Mouse (Mus musculus): ENCODE data around the gene Ankmy1.

Gene Ankmy1

DNA sequence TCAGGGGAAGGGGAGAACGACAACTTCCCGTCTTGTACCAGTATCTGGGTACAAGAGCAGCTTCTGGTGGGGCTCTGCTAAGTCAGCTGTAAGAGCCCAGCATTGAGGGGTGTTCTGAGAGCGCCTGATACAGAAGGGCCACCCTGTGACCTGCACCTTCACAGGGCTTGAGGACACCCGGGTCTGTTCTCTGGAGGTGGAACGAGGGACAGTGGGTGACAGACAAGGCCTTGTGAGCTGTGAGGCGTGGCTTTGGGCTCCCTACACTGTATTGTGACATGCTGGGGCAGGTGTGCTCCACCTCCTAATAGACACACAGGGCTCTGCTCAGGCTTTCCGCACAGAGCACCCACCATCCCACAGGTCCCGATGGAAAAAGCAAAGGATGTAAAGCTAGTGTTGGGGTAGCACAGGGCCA lies 9.0 kb upstream of the Ankmy1 start:
- DNase-seq (ENCODE audit: low spot score in 2 of 2) = no peak

DNA sequence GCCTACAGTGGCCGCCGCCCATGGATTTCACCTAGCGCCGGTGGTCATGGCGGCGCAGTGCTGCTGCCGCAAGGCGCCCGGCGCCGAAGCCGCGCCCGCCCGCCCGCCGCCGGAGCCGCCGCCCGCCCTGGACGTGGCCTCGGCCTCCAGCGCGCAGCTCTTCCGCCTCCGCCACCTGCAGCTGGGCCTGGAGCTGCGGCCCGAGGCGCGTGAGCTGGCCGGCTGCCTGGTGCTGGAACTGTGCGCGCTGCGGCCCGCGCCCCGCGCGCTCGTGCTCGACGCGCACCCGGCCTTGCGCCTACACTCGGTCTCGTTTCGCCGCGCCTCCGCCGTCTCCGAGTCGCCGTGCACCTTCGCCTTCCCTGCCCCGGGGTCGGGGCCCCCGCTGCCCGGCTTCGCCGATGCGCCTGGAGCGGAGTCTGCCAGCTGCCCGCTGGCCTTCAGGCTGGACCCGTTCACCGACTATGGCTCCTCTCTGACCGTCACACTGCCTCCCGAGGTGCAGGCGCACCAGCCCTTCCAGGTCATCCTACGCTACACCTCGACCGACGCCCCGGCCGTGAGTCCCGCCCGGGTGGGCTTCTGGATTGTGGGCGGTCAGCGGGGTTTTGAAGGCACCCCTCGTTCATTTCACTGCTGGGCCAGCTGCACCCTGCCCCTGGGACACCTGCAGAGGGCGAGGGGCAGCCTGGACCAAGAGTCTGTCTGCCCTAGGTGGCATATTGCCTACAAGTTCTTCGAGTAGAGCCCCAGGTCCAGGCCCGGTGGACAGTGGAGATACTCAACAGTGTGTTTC lies 8.4 kb upstream of the Ankmy1 start:
- peak; percentile 71 to 74 for DNase-seq (ENCODE audit: low spot score in 2 of 2)

DNA sequence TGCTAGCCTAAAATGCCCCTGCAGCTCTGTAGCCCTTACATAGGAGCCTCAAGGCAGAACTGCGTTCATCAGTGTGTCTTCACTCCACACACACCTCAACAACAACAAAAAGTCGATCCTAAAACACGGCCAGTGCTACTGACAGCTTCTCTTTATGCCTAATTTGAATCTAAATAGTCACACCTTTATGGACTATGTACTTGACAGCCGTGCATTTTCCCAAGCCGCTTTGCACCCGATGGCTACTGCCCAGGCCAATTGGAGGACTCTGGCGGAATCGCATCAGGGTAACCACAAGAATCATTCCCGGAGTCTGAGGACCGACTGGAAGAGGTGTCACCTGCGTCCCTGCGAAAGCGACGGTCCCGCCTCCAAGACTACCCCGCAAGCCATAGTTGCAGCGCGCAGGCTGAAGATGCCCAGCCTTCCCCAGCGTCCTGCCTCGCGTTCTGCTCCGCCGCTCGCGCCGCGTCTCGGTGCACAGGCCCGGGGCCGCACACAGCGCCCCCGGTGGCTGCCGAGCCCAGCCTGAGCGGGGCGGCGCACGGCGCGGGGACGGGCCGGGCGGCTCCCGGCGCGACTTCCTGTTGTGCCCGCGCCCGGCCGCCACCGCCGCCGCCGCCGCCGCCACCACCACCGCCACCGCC lies 7.7 kb upstream of the Ankmy1 start, which contains the start of gene Rnpepl1:
TSS of gene Rnpepl1 (plus strand) at position 545 of the 647 bp plus-strand sequence.
- peak; percentile 72 to 75 for DNase-seq (ENCODE audit: low spot score in 2 of 2)

DNA sequence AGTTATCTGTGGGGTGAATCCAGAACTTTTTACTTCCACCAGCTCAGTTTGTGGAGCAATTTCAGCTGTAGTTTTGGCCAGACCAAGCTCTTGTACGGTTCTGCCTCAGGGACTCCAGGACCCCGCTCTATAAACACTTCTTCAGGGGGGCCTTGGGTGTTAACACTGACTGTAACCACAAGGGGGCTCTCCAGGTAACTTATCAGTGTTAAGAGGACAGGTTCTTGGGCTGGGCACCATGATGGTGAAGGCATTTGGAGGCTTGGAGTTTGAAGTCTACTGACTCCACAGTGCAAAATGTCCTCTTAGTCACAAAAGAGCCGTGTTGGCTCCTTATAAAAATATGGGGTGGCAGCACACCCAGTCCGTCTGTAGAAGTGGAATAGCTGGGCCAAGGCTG lies 6.4 kb upstream of the Ankmy1 start:
- DNase-seq (ENCODE audit: low spot score in 2 of 2) = no peak

DNA sequence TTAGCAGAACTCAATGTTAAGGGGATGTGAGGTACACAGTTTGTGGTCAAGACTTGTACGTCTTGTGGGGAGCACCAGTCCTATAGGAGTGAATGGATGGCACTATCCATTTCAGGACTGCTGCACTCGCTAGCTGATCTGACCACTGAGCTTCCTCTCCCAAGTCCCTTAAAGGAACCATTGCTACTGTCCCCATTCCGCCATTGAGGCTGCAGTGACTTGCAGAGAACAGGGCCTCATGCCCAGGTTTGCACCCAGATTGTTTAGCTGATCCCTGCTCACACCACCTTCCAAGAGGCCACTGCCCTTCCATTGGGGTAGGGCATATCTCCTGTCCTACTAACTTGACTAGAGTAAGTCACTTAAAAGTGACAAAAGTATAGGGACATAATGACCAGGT lies 6.0 kb upstream of the Ankmy1 start:
- DNase-seq (ENCODE audit: low spot score in 2 of 2) = no peak

DNA sequence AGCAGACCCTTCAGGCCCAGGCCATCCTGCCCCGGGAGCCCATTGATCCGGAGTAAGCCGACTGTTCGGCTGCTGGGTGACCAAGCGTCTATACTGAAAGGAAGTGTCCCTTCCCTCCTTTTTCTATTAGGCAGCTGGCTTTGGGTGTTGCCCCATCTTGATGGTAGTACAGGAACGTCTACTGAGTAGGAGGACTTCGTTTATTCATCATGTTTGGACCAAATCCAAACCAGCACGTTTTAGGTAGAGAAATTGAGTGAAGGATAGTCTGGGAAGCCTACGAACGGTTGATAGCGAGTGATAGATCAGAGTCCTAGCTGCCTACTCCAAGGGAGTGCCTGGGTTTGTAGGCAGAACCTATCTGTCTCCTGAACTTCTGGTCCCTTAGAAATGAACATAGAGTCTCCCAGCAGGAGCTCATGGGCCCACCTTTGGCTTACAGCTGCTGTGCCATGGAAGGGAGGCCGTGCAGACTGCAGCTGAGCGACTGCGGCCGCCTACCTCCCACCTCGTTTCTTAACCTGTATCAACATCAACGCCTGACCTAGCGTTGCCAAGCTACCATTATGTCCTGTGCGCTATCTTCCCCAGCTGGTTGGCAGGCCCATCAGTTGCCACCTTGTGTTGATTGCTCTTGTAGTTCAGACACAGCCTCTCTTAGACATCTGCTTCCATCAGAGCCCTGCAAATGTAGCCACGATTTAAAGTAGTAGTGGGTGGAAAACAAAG lies 5.1 kb upstream of the Ankmy1 start:
- DNase-seq (ENCODE audit: low spot score in 2 of 2) = no peak

DNA sequence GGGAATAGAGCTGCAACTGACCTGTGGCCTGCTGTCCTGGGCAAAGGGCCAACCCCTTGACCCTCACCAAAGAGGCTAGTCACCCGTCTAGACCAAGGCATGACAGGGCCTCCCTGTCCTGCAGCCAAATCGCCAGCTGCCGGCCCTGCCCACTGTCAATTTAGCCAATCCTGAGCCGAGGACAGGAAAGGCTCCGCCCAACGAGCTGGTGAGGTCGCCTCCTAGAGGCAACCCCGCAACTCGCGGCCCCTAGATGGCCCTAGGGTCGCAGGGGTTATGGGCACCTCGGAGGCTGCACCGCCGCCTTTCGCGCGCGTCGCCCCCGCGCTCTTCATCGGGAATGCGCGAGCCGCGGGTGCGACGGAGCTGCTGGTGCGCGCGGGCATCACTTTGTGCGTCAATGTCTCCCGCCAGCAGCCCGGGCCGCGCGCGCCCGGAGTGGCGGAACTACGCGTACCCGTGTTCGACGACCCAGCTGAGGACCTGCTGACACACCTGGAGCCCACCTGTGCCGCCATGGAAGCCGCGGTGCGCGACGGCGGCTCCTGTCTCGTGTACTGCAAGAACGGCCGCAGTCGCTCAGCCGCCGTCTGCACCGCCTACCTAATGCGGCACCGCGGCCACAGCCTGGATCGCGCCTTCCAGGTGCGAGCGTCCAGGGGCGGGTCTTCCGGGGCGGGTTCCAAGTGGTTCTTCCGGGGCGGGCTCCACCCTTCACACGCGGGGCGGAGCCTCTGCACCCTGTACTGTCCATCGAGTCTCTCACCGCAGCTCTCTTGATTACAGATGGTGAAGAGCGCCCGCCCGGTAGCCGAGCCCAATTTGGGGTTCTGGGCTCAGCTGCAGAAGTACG lies 4.3 kb upstream of the Ankmy1 start, which contains the start of gene Dusp28:
TSS of gene Dusp28 (plus strand) at position 203 of the 853 bp plus-strand sequence.
- DNase-seq (ENCODE audit: low spot score in 2 of 2) = peak; percentile 79 to 82

DNA sequence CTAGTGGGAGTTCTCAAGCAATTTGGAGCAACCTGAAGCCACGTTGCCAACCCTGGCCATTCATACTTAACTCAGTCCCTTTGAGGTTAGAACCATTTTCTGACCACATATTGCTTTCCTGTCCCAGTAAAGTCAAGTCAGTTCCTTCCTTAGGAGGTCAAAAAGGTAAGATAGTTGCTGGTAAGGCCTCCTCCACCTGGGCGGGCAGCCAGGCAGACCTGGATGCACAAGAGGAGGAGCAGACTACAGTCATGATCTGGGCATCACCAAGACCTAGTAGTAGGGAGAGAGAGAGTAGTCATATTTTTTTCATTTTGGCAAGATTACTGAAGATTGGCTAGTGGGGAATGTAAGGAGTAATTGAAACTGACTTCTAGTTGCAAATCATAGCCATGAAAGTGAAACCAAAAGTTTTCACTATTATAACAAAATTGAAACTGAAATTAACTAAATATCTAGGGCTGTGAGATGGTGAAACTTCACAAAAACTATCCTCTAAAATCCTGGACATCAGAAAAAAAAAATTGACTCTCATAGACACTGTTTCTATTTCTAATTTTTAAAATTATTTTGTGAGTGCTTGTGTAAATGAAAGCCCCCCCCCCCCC lies 3.1 kb upstream of the Ankmy1 start:
- no peak for DNase-seq (ENCODE audit: low spot score in 2 of 2)

DNA sequence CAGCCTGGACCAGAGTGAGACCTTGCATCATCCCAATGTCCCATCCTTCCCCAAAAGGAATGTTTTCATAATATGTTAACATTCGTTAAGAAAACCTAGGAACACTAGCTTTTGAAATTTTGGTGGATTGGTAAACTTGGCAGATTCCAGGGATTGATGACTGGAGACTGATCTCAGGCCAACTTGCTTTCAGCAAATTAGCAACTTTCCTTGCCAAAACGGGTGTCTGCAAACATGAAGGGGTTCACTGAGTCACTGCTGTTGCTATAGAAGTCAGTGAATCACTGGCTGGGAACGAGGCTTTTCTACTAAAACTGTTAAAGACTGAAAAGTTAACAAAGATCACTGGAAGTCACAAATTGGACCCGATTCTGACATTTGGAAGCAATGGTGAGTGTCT lies 921 bp upstream of the Ankmy1 start:
- DNase-seq (ENCODE audit: low spot score in 2 of 2) = peak in 1 of 2 experiments; percentile 40

DNA sequence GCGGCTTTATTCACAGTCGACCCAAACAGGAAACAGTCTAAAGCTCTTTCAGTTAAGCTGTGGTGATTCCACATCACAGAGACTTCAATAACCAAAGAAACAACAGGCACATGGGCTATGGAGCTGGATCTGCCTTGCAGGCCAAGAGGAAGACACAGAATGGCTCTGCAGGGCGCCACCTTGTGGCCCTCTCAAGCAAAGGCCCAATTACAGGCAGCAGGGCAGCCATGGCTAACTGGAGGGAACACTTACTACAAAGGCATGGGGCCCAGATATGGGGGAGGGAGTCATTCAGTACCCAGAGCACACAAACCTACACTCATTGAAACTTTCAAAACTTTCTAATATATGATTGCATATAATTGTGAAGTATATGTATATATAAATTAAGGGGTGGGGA lies 7.6 kb downstream of the Ankmy1 start:
- DNase-seq (ENCODE audit: low spot score in 2 of 2) = peak; percentile 86 to 88

DNA sequence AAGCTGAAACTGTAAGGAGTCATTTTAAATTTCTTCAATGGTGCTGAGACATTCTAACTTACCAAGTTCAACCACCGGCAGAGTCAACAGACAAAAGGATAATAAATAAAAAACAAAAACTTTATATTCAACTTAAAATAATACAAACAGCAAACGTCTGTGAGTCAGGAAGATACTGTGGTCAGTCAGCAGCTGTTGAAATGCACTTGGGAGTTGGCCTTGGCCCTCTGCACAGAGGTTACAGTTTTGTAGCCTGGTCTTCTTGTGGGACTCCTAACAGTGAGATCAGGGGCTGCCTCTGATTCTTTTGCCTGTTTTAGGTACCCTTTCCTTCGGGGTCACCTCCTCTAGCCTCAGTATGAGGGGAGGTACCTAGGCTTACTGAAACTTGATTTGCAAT lies 8.8 kb downstream of the Ankmy1 start:
- no peak for DNase-seq (ENCODE audit: low spot score in 2 of 2)

DNA sequence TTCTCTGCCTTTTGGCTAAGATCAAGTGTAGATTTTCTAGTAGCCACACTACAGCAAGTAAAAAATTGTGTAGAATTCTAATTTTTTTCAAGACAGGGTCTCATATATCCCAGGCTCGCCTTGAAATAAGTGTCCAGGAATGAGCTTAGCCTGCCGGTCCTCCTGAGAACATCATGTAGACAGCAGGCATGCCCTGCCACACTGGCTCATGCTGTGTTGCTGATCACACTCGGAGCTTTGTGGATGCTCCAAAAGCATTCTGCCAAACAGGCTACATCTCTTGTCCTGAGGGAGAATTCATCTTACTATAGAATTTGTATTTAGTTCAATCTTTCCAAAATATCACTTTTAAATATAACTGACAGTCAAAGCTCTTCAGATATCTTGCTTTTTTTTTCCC lies 9.9 kb downstream of the Ankmy1 start:
- no peak for DNase-seq (ENCODE audit: low spot score in 2 of 2)

DNA sequence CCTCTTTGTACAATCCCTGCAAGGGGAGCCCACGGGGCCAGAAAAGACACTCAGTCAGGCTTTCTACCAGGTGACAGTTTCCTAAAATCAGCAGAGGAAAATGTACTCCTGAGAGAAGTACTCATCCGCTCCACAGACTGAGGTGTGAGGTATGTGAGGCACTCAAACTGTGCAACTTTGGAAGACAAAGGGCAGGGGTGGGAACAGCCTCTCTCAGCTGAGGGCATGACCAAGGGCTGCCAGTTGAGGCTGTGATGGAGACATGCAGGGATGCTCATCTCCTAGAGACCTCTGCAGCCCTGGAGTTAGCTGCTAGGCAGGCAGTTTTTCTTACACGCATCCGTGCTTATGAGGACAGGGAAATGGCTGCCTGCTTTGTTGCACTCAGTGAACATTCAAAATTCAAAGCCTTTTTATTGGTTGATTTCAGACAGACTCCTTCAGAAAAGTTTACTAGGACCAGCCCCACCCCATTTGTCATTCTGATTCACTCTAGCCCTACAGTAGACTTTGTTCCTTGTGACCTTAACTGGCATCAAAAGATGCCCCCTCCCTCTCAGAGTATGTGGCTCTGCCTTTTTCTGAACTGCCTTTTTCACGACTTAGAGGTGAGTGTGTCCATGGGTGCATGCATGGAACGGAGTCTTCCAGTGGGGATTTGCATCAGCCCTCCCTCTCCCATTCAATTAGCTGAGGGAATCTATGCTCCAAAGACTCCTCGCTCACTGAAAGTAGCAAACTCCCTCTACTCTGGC lies 13.6 kb downstream of the Ankmy1 start:
- no peak for DNase-seq (ENCODE audit: low spot score in 2 of 2)

DNA sequence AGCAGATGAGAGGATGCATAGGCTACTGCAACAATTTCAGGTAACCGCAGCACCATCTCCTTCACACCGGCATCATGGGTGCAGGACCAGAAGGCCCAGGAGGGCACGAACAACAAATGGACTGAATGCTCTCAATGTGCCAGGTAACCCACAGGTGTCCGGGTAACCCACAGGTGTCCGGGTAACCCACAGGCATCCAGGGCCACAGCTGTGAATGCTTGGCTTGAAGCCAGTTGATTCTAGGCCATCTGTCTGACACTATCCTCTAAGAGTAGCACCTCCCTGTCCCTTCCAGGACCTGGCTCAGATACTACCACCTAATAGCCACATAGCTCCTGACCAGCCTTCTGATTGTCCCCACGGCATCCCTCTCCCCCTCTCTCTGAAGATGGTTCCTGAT lies 20.7 kb downstream of the Ankmy1 start:
- DNase-seq (ENCODE audit: low spot score in 2 of 2) = no peak

DNA sequence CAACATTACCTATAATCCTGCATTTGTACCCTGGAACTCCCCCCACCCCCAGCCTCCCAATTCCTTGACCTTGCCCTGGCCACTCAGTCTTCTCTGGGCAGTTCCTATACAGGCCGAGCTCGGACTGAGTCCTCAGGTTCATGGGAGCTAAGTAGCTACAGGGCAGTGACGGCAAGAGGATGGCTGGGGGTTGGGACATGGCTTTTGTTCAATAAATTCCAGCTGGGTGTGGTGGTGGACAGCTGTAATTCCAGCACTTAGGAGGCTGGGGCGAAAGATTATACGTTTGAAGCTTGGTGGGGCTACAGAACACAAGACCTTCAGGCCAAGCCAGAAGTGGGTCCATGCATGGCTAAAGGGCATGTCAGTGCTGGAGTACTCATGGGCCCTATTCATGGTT lies 22.6 kb downstream of the Ankmy1 start:
- DNase-seq (ENCODE audit: low spot score in 2 of 2) = no peak

DNA sequence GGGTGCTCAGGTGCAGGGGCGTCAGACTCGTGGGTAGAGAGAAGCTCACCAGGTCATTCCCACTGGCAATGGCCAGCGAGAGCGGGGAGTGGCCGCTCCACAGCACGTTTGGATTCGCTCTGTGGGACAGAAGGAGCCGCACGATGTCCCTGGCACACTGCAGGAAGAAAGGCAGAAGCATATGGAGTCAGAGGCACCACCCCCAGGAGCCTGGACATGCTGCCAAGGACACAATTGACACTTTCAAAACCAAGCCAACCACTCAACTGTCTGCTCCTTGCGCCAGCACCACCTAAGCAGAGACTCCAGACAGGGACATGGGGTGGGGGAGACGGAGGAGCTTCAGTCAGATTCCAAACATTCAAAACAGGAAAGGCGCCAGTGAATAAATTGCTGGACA lies 23.4 kb downstream of the Ankmy1 start:
- DNase-seq (ENCODE audit: low spot score in 2 of 2) = peak in 1 of 2 experiments; percentile 50

DNA sequence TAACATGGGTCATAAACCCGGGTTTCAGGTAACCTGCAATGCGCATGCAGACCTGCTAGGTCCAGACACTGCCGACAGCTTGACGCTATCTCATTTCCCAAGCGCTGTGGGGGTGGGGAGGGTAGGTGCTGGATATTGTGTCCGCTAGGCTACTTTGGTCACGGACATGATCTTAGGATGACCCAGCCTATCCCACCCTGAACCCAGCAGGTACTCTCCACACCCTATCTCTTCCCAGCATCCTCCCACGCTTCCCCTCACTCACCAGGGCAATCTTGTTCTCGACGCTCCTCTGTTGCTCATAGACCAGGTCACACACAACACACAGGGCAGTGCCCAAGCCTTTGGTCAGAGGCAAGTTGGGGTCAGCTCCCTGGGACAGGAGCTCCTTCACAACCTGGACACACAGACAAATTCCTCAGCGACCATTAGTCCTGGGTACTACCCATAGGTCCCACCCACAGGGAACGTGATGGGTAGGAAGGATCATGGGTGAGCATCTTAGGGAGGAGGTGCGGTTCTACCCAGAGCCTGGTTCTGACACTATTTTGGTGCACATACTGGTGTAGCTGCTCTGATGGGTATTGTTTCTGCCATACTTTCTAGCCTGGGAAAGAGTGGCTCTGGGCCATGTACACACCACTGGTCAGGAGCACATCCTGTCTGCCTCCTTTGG lies 24.5 kb downstream of the Ankmy1 start:
- no peak for DNase-seq (ENCODE audit: low spot score in 2 of 2)

DNA sequence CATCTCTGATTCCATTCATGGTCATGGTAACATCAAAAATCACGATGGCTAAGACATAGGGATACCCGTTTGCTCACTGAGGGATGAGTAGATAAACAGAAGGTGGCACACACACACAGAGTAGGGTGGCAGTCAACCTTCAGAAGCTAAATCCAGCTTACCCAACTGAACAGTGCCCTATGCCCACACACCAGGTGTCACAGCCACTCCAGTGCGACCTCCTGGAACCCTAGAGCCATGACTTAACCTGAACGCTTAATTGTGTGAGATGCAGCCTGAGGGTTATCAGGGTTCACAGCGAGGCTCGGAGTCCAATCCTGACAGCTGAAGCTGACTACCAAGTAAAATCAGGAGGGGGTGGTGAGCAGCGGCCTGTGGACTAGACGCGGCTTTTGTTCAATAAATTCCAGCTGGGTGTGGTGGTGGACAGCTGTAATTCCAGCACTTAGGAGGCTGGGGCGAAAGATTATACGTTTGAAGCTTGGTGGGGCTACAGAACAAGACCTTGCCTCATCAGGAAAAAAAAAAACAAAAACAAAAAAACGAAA lies 25.2 kb downstream of the Ankmy1 start:
- DNase-seq (ENCODE audit: low spot score in 2 of 2) = no peak

DNA sequence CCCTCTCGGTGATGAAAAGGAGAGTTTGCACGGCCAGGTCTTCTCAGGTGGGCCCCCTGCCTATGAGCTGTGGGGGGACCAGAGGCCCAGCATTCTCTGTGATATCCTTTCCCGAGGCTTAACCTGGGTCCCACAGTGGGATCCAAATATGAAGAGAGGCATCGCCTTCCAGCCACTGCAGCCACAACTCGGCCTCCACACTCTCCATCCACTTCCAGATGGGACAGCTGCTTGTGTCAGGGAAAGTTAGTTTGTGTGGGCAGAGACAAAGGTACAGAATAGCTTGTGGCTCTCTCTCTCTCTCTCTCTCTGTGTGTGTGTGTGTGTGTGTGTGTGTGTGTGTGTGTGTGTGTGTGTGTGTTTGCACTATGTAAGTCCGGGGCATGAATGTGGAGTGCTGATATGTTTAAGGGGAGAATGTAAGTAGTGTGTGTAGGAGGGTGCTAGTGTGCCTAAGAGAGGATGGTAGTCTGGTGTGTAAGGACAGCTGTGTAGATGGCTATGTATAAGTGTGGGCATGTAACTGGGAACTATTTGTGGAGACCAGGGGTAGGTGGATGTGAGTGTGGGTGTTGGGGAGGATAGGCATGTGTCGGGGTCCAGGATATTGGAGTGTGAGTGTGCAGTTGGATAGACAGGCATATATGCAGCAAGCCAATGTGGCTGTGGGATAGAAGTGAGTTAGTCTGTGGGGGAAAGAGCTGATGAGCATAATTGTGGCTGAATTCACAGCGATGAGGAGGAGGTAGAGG lies 27.2 kb downstream of the Ankmy1 start:
- peak; percentile 47 to 48 for DNase-seq (ENCODE audit: low spot score in 2 of 2)

Measured in right cerebral cortex, adult 2 months (tissue).